25 mouse cellular contexts compared by ENCODE assay signal in genomic region chr1:38280549-38280948, GRCm38 (mm10).
"Had no signal": no experiment of that assay in that cellular context is flagged by ENCODE, and none has a peak within 500 bp of the region (broad histone marks: within the 10 kb centered on the region; RNA-seq: fewer than 3 reads in every experiment).

No protein-coding gene starts in this region.

- H3K4me3 ChIP-seq: gastrocnemius, adult 2 months; heart, adult 2 months; heart, embryonic 13.5 days; heart, embryonic 15.5 days; hindbrain, embryonic 10.5 days; hindbrain, embryonic 12.5 days; intestine, embryonic 15.5 days; left cerebral cortex, adult 2 months; limb, embryonic 10.5 days; limb, embryonic 12.5 days; liver, embryonic 13.5 days; liver, embryonic 15.5 days had no signal

- H3K27ac ChIP-seq: gastrocnemius, adult 2 months; heart, adult 2 months; heart, embryonic 13.5 days; heart, embryonic 15.5 days; hindbrain, embryonic 10.5 days; hindbrain, embryonic 12.5 days; hindbrain, embryonic 14.5 days; intestine, embryonic 15.5 days; left cerebral cortex, adult 2 months; limb, embryonic 10.5 days; limb, embryonic 12.5 days; liver, embryonic 13.5 days; liver, embryonic 15.5 days had no signal

- ATAC-seq: hindbrain, embryonic 16.5 days; inflammation-experienced regulatory T-cells, adult 6 months; intestine, embryonic 15.5 days; intestine, postnatal 0 days had no signal

- DNase-seq: gastrocnemius, adult 2 months; gastrocnemius, postnatal 10 days; gastrocnemius, postnatal 25 days; heart, adult 2 months; heart, postnatal 4 days; kidney, adult 18-20 months; kidney, adult 8-10 months; kidney, postnatal 10 days; kidney, postnatal 25 days; kidney, postnatal 4 days; liver; liver, embryonic 13.5 days had no signal
